Mouse (Mus musculus) lung, postnatal 36 days (tissue): Measurements from ENCODE around the gene Uqcr11.

Experiments used
- DNase-seq: peaks from one replicate; pipeline ENCODE4 v3.0.0; 2022; ENCODE audit warnings: mixed read lengths

Gene Uqcr11

GRCm38 (mm10) chr10:80406684-80407501 lies at the start of gene Uqcr11:
TSS of gene Uqcr11 (minus strand) at chr10:80406830.
- DNase-seq = peak; percentile 96

DNA sequence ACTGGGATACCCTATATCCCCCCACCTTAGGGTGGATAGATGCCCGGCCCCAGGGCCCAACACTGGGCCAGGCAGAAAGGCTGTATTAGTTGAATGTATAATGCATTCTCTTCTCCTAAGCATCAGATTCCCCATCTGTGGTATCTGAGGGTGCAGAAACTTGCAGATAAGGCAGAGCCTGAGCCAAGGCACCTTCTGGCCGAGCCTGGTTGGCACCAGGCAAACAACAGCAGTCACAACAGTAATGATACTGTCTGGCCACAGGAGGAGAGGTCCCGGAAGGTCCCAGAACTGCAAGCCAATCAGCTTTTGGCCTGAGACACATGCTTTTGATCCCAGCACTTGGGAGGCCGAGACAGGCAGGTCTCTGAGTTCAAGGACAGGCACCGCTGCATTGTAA lies 49.1 kb upstream of the Uqcr11 start:
- DNase-seq = no peak

DNA sequence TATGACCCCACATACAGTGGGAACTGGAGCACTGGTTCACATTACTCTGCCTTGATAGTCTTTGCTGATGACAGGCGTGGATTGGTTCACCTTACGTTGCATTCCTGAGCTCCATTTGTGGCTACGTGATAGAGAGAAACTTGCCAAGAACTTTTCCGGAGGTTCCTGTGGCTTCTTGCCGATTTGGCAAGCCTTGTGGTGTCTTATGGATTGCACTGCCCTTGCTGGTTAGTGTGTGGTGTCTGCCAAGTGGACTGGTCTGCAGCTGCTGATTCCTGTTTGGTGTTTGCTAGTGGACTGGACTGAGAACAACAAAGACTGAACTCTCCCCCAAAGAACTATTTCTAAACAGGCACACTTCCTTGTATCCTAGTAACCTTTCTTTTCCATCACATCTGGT lies 48.2 kb upstream of the Uqcr11 start:
- no peak for DNase-seq

- DNase-seq = no peak
Observed at GRCm38 (mm10) chr10:80453601-80454000, 47.0 kb upstream of the Uqcr11 start.

GRCm38 (mm10) chr10:80450599-80450998 lies 44.0 kb upstream of the Uqcr11 start:
- DNase-seq = no peak

DNA sequence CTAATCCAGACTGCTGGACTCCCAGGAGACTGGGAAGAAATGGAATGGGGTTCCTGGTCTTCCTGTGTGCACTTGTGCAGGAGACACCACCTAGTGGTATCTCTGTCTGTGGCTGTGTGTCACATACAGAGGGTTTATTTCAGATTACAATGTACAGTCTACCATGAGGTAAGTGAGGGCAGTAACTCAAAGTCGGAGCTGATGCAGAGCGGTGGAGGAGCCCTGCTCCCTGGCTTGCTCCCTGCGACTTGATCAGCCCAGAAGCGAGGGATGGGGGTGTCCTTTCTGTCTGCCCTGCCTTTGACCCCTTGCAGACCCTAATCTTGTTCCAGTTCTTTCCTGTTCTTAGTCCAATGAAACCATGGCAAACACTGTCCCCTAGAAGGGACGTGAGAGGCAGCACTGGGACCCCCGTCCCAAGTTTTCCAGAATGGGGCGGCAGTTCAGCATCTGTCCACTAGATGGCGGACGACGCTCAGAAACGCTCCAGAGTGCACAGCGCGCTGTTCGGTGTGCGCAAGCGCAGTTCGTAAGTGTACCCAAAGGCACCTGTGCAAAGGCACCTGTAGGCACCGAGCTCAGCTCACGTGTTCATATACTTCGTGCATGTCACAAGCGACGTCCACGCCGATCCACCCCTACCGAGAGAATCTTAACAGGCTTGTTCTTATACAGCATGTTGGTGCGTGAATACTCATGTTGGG lies 39.4 kb upstream of the Uqcr11 start:
- peak; percentile 91 for DNase-seq

DNA sequence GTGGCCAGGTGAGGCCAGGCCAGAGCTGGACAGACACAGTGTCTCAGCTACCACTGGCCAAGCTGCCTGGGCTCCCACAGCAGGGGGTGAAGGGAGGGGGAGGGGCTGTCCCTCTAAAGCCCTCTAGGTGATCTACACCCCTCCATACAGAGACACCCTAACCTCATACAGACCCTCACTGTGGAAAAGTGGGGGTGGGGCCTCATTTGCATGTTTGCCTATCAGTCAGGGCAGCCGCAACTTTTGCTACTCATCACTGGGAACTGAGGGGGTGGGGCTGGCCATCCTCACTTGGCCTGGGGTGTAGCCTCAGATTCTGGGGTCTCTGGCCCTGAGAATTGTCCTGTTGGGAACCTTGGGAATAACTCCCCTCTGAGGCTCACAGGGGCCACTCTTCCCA lies 38.4 kb upstream of the Uqcr11 start:
- DNase-seq = no peak

DNA sequence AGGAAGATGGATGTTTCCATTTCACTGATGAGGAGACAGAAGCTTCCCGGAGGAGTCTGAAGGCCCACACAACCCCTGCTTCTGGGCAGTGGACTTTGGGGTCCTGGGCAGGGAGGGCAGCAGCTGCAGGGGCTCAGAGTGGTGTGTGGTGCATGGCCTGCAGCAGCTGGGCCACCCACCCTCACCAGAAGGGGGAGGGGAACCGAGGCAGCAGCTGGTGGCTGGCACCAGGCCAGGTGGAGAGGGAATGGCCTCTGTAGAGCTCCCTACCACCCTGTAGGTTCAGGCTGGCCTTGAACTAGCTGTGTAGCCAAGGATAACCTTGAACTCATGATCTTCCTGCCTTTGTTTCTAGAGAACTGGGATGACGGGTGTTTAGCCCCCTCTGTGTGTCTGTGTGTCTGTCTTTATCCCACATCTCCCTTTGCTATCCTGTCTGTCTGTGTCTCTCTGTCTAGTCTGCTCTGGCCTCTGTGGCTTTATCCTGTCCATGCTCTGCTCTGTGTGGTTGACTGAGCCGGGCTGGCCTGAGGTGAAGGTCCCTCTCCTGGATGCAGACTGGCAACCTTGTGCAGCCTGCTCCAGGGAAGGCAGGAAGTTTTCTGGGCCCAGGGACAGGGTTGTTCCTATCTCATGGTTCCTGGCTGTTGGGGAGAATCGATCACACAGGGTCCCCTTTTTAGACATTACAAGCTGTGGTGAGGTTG lies 37.9 kb upstream of the Uqcr11 start:
- DNase-seq = no peak

DNA sequence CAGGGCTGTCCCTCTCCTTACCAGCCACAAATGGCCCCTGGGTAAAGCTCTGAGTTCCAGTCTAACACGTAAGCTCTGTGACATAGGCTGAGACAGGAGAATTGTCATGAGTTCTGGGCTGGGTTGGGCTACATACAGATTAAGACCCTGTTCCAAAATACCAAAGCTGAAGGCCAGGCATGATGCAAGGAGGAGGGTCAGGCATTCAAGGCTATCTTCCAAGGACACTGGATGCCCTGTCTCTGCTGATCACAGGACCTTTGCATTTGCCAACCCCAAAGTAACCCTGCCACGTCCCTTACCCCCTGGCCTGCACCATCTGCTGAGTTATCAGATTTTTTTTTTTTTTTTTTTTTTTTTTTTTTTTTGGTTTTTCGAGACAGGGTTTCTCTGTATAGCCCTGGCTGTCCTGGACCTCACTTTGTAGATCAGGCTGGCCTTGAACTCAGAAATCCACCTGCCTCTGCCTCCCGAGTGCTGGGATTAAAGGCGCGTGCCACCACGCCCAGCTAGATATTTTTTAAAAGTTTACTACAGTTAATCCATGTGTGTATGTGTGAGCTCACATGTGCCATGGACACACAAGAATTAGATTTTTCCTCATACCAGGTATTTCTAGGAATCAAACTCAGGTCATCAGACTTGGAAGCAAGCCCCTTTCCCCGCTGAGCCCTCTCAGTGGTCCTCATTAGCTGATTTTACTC lies 37.1 kb upstream of the Uqcr11 start:
- no peak for DNase-seq

GRCm38 (mm10) chr10:80442989-80443388 lies 36.4 kb upstream of the Uqcr11 start:
- no peak for DNase-seq

DNA sequence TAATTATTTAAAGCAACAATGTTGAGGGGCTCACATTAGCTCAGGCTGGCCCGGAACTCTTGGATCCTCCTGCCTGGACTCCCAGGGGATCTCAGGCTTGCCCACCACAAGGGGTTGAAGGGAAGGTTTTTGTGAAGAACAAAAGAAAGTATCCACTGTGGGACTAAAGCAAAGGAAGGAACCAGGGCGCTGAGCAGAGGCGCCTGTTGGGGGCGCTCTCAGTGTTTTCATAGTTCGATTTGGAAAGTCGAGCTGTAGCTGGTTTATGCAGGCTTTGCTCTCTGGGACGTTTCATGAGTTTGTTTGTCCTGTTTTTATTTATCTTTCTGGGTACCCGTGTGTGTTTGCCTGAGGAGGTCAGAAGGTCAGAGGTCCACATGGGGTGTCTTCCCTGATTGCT lies 35.0 kb upstream of the Uqcr11 start:
- no peak for DNase-seq

GRCm38 (mm10) chr10:80440031-80440430 lies 33.4 kb upstream of the Uqcr11 start:
- no peak for DNase-seq

DNA sequence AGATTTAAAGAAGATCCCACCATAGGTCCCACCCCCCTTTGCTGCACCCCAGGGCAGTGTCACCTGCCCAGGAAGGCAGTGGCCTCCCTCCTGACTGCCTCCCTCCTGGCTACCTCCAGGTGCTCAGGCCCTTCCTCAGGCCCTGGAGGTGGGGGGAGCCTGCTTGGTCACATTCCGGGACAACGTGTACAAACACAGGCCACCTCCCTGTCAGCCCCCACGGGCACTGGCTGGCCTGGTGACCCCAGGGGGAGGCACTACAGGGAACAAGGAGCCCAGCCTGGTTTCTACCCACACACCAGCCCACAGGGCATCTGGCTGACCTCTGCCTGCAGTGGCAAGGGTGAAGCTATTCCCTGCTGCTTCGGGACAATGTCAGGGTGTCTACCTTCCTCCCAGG lies 31.3 kb upstream of the Uqcr11 start:
- no peak for DNase-seq

DNA sequence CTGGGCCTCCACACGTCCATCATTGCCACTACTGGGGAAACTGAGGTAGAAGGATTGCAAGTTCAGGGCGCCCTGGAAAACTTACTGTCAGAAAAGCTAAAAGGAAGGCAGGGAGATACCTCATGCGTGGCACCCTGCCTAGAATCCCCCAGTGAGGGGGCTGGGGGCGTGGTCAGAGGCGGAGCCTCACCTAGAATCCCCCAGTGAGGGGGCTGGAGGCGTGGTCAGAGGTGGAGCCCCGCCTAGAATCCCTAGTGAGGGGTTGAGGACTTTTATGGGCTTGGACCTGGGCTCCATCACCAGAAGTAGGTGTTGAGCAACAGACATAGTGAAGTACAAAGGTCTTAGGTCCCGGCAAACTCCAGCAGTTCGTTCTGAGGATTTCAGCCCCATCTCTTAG lies 29.6 kb upstream of the Uqcr11 start:
- no peak for DNase-seq

- DNase-seq = no peak
Observed at GRCm38 (mm10) chr10:80435764-80436163, 29.1 kb upstream of the Uqcr11 start.

DNA sequence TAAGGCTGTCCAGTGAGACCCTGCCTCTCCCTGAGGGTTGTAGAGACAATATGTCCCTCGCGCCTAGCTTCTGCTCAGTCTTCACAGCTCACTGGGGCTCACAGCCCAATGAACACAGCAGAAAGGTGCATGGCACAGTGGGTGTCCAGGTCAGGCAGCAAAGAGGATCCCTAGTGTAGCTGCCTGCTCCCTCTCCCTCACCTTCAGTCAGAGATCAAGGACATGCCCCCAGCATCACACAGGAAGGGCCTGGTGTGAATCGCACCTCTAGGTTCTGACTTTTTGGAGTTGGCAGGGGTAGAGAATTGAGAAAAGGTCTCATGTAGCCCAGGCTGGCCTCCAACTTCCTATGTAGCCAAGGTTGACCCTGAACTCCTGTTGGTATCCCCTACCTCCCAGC lies 28.2 kb upstream of the Uqcr11 start:
- DNase-seq = no peak

GRCm38 (mm10) chr10:80434233-80434592 lies 27.6 kb upstream of the Uqcr11 start:
- DNase-seq = no peak

DNA sequence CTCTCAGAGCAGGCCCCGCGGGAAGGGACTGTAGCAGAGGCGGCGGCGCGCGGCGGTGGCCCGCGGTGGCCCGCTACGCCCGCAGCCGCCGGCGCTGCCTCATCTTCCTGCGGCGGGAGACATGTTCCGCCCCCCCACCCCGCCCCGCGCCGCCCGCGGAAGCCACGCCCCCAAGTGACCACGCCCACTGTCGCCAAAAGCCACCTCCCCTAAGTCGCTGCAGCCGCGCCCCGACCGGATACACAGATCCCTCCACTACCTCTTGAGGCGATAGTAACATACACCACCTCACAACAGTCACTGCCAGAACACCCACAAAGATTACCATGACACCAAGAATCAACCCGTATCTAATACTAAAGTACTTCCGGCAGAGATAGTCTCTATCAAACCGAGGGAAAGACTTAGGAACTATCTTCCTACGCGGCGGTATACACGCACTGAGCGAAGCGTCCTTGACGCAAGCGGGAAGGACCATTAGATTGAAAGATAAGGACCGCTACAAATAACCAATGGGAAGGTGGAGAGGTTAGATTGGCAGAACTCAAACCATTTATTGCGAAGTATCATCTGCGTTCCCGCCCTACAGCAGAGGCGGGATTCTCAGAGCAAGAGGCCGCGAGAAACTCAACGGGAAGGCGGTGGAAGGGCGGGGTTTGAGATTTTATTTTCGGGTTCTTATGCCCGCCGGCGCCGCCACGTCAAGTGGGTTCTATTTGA lies 27.0 kb upstream of the Uqcr11 start, which contains the start of gene Tcf3:
TSS of gene Tcf3 (minus strand) at position 135 of the 720 bp plus-strand sequence.
- DNase-seq = peak; percentile 99

GRCm38 (mm10) chr10:80432936-80433512 lies 26.4 kb upstream of the Uqcr11 start:
- no peak for DNase-seq

- DNase-seq = no peak
Observed at GRCm38 (mm10) chr10:80432387-80432785, 25.8 kb upstream of the Uqcr11 start.

DNA sequence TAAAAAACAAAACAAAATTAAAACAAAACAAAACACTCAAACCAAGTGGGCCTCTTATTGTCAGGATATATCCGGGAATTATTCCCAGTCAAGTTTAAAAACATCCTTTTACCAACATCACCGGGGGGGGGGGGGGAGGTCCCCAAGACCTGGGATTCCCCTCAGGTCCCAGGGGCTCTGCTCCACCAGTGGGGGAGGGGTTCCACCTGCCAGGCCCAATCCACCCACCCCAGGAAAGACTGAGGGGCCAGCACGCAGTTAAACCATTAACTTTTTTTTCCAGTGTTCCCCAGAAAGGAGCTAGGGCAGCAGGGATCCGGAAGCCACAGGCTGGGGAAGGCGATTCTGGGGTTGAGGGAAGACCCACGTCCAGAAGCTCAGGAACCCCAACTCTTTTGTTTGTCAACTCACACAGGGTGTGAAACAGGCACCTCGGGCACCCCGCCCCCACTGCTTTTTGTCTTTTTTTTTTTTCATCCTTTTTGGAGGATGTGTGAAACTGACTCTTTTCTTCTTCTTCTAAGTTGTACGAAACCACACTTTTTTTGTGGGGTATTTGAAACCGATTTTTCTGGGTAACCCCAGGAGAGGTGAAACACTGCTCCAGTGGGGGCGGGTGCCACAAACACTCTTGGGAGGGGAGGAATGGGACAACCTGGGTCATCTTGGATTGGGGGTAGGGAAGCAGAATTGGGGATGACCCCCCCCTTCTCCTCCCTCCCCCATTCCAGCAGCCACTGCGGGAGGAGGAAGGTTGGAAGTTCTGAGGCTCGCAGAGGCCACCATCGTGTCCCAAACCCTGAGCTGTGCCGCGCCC lies 25.1 kb upstream of the Uqcr11 start:
- DNase-seq = no peak
